Mouse (Mus musculus) limb, embryonic 10.5 days (tissue): ENCODE measurements around the gene Sel1l3. TPM values are rescaled to one million over a fixed set of nuclear protein-coding genes. Genes with fewer than 3 reads are reported as not detected.

ENCODE experiments used
- DNase-seq: peaks from one replicate; pipeline ENCODE4 v3.0.0-alpha.2; 2017; ENCODE audit warnings: low spot score
- H3K27ac ChIP-seq: fragments of 300-500 bp; sonication (generic); 2 replicates; pipeline ENCODE4 v1.5.1; 2016; ENCODE audit warnings: mild to moderate bottlenecking
- H3K27me3 ChIP-seq: fragments of 300-500 bp; sonication (generic); 2 replicates; pipeline ENCODE4 v1.6.1; 2016; ENCODE audit warnings: low read depth, mild to moderate bottlenecking; ENCODE audit not compliant: poor library complexity, severe bottlenecking
- H3K36me3 ChIP-seq: fragments of 300-500 bp; sonication (generic); 2 replicates; pipeline ENCODE4 v1.6.1; 2016; ENCODE audit warnings: mild to moderate bottlenecking, moderate library complexity
- H3K4me1 ChIP-seq: fragments of 300-500 bp; sonication (generic); 2 replicates; pipeline ENCODE4 v1.6.1; 2016
- H3K4me3 ChIP-seq: fragments of 300-500 bp; sonication (generic); 2 replicates; pipeline ENCODE4 v1.5.1; 2016; ENCODE audit warnings: mild to moderate bottlenecking, moderate library complexity
- H3K9me3 ChIP-seq: fragments of 300-500 bp; sonication (generic); replicated peaks from 2 replicates; pipeline ENCODE4 v1.6.1; 2016; ENCODE audit warnings: mild to moderate bottlenecking
- WGBS: fragments of 180-500 bp; shearing (Covaris S2); methylation state at CpG from one replicate; pipeline ENCODE4 v1.1.7; 2016; 5-methylcytosine and 5-hydroxymethylcytosine counted together
- polyA plus RNA-seq: library from polyadenylated mRNA; unstranded; fragments of >200 nt; fragmentation: Nextera tagmentation; extraction: Ambion mirVana; gene quantifications from 2 replicates; pipeline ENCODE4 v1.2.1, GENCODE M21; 2016

The Sel1l3 gene
- polyA plus RNA-seq, 1 experiment from 2014 or later: 0.68 TPM

DNA sequence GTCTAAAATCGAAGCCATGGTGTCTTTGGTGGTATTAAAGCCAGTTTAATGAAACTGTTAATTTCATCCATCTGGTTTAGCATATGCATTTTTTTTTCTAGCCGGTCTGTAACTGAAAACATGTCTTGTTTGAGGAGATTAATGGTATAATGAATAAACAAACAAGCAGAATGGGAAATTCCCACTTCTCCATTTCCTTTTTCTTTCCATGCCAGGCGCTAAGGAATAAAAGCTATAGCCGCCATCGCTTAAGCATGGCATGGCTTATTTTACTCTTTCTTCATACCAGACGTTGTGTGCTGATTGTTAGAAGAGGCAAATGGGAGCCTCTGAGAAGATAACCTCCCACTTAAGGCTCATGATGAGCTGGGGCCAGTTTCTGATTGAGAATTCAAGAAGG is 53.5 kb downstream of the Sel1l3 start:
- Histone ChIP-seq H3K9me3 (no peaks in the 10 kb centered on the region), H3K27ac (no peak overlapping the region), H3K36me3 (no peaks in the 10 kb centered on the region), H3K4me3 (no peak overlapping the region), H3K4me1 (peaks cover 4% of the 10 kb centered on the region; the same call in 1 of the 2 replicates), H3K27me3 (no peaks in the 10 kb centered on the region)
- no peak for DNase-seq
- 89% methylated on average over 6 of the region's 6 CpGs for WGBS

DNA sequence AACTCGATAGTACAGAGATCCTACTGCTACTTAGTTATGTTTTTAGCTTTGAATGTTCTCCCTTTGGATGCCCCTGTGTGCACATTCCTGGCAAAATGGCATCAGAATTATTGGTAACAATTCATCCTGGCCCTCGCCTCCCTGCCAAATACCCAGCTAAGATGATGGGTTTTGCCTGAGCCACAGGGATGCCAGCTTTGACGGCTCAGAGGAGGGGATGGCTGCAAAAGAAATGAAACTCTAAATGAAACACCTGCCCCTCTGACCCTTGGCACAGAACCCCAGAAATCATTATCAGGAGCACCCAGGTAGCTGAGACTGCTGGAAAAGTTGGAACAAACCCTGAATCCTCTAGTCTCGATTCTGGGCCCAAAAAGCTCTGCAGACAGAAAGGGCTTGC is 54.1 kb downstream of the Sel1l3 start:
- DNase-seq: no peak
- Histone ChIP-seq H3K4me3 (no peak overlapping the region), H3K27me3 (no peaks in the 10 kb centered on the region), H3K4me1 (peaks cover 4% of the 10 kb centered on the region; the same call in 1 of the 2 replicates), H3K36me3 (no peaks in the 10 kb centered on the region), H3K27ac (no peak overlapping the region), H3K9me3 (no peaks in the 10 kb centered on the region)
- 88% methylated on average over 4 of the region's 4 CpGs for WGBS

- Histone ChIP-seq H3K36me3 (no peaks in the 10 kb centered on the region), H3K4me3 (no peak overlapping the region), H3K27me3 (no peaks in the 10 kb centered on the region), H3K9me3 (no peaks in the 10 kb centered on the region), H3K4me1 (peaks cover 4% of the 10 kb centered on the region; the same call in 1 of the 2 replicates), H3K27ac (no peak overlapping the region)
- DNase-seq: no peak
- 92% methylated on average over 3 of the region's 3 CpGs for WGBS
These were observed 54.6 kb downstream of the Sel1l3 start for GRCm38 (mm10) chr5:53159166-53159565.

- WGBS: 85% methylated on average over 13 of the region's 13 CpGs
- Histone ChIP-seq H3K9me3 (no peaks in the 10 kb centered on the region), H3K36me3 (no peaks in the 10 kb centered on the region), H3K27me3 (no peaks in the 10 kb centered on the region), H3K4me3 (no peak overlapping the region), H3K27ac (no peak overlapping the region), H3K4me1 (peaks cover 4% of the 10 kb centered on the region; the same call in 1 of the 2 replicates)
- DNase-seq: no peak
These were observed 57.6 kb downstream of the Sel1l3 start for GRCm38 (mm10) chr5:53155985-53156679.

- Histone ChIP-seq H3K4me1 (peaks cover 4% of the 10 kb centered on the region; the same call in 1 of the 2 replicates), H3K4me3 (no peak overlapping the region), H3K27ac (no peak overlapping the region), H3K9me3 (no peaks in the 10 kb centered on the region), H3K27me3 (no peaks in the 10 kb centered on the region), H3K36me3 (no peaks in the 10 kb centered on the region)
- WGBS: 86% methylated on average over 2 of the region's 2 CpGs
- DNase-seq: no peak
These were observed 59.2 kb downstream of the Sel1l3 start for GRCm38 (mm10) chr5:53154501-53154900.

- no peaks in the 10 kb centered on the region for H3K36me3 ChIP-seq
- no peak overlapping the region for H3K4me3 ChIP-seq
- no peaks in the 10 kb centered on the region for H3K27me3 ChIP-seq
- no peak overlapping the region for H3K27ac ChIP-seq
- DNase-seq: no peak
- H3K4me1 ChIP-seq: peaks cover 4% of the 10 kb centered on the region
- no peaks in the 10 kb centered on the region for H3K9me3 ChIP-seq
- 84% methylated on average over 2 of the region's 2 CpGs for WGBS
These were observed 59.6 kb downstream of the Sel1l3 start for GRCm38 (mm10) chr5:53154078-53154477.

- H3K4me1 ChIP-seq: peaks cover 13% of the 10 kb centered on the region
- WGBS: 84% methylated on average over 5 of the region's 5 CpGs
- H3K9me3 ChIP-seq: no peaks in the 10 kb centered on the region
- H3K4me3 ChIP-seq: no peak overlapping the region
- no peaks in the 10 kb centered on the region for H3K27me3 ChIP-seq
- DNase-seq: no peak
- no peaks in the 10 kb centered on the region for H3K36me3 ChIP-seq
- no peak overlapping the region for H3K27ac ChIP-seq
These were observed 60.6 kb downstream of the Sel1l3 start for GRCm38 (mm10) chr5:53153144-53153543.

- no peak for DNase-seq
- WGBS: 84% methylated on average over 18 of the region's 18 CpGs
- no peak overlapping the region for H3K4me3 ChIP-seq
- H3K9me3 ChIP-seq: no peaks in the 10 kb centered on the region
- no peak overlapping the region for H3K27ac ChIP-seq
- H3K4me1 ChIP-seq: peaks cover 20% of the 10 kb centered on the region
- H3K36me3 ChIP-seq: no peaks in the 10 kb centered on the region
- H3K27me3 ChIP-seq: no peaks in the 10 kb centered on the region
These were observed 62.3 kb downstream of the Sel1l3 start for GRCm38 (mm10) chr5:53151379-53151960.

- WGBS: 89% methylated on average over 7 of the region's 7 CpGs
- no peak for DNase-seq
- H3K4me3 ChIP-seq: no peak overlapping the region
- no peaks in the 10 kb centered on the region for H3K27me3 ChIP-seq
- no peaks in the 10 kb centered on the region for H3K9me3 ChIP-seq
- H3K27ac ChIP-seq: no peak overlapping the region
- peaks cover 22% of the 10 kb centered on the region for H3K4me1 ChIP-seq
- H3K36me3 ChIP-seq: no peaks in the 10 kb centered on the region
These were observed 64.6 kb downstream of the Sel1l3 start for GRCm38 (mm10) chr5:53148960-53149685.

GRCm38 (mm10) chr5:53148160-53148923 is 65.4 kb downstream of the Sel1l3 start:
- Histone ChIP-seq H3K4me1 (peaks cover 22% of the 10 kb centered on the region), H3K36me3 (no peaks in the 10 kb centered on the region), H3K4me3 (no peak overlapping the region), H3K27me3 (no peaks in the 10 kb centered on the region), H3K27ac (no peak overlapping the region), H3K9me3 (no peaks in the 10 kb centered on the region)
- WGBS: 49% methylated on average over 8 of the region's 8 CpGs
- DNase-seq: no peak

DNA sequence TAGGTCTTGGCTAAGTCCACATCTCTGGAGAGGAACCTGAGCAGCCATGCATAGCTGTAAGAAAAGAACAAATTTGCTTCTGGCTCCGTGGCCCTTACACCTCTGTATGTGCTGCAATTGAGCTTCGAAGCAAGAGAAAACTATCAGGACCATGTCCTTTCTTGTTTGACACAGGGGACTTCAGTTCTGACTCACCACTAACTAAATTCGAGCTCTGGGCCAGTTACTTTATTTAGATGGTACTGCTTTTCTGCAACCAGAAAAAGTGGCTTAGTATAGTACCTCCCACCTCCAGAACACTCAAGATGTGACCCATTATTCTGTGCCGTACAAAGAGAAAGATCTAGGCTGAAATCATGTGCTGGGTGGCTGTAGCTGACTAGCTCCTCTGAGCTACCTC is 66.3 kb downstream of the Sel1l3 start:
- no peaks in the 10 kb centered on the region for H3K36me3 ChIP-seq
- no peaks in the 10 kb centered on the region for H3K9me3 ChIP-seq
- H3K27ac ChIP-seq: no peak overlapping the region
- H3K27me3 ChIP-seq: no peaks in the 10 kb centered on the region
- H3K4me3 ChIP-seq: no peak overlapping the region
- no peak for DNase-seq
- H3K4me1 ChIP-seq: peaks cover 22% of the 10 kb centered on the region
- 90% methylated on average over 4 of the region's 4 CpGs for WGBS

- 61% methylated on average over 4 of the region's 4 CpGs for WGBS
- no peak overlapping the region; the same call in 1 of the 2 replicates for H3K27ac ChIP-seq
These were observed 67.1 kb downstream of the Sel1l3 start for GRCm38 (mm10) chr5:53146684-53147061.

More at GRCm38 (mm10) chr5:53146684-53147061, 67.1 kb downstream of the Sel1l3 start:
- peaks cover 22% of the 10 kb centered on the region for H3K4me1 ChIP-seq
- H3K9me3 ChIP-seq: no peaks in the 10 kb centered on the region
- H3K4me3 ChIP-seq: no peak overlapping the region
- no peaks in the 10 kb centered on the region for H3K27me3 ChIP-seq
- DNase-seq: no peak
- H3K36me3 ChIP-seq: no peaks in the 10 kb centered on the region
